Mouse (Mus musculus): Measurements from ENCODE around the gene Plce1.

Plce1 gene

GRCm38 (mm10) chr19:38723969-38724368 lies 243.1 kb downstream of the Plce1 start:
- DNase-seq (ENCODE audit: low spot score), result no peak

- no peak for DNase-seq (ENCODE audit: low spot score)
These were observed 247.9 kb downstream of the Plce1 start for GRCm38 (mm10) chr19:38728842-38729241.

GRCm38 (mm10) chr19:38729264-38729663 lies 248.4 kb downstream of the Plce1 start:
- DNase-seq (ENCODE audit: low spot score), result no peak

GRCm38 (mm10) chr19:38744546-38744945 lies 263.6 kb downstream of the Plce1 start:
- no peak for DNase-seq (ENCODE audit: low spot score)

- no peak for DNase-seq (ENCODE audit: low spot score)
These were observed 265.0 kb downstream of the Plce1 start for GRCm38 (mm10) chr19:38745810-38746491.

- DNase-seq (ENCODE audit: low spot score), result no peak
These were observed 265.6 kb downstream of the Plce1 start for GRCm38 (mm10) chr19:38746492-38747014.

GRCm38 (mm10) chr19:38750192-38750591 lies 269.3 kb downstream of the Plce1 start:
- DNase-seq (ENCODE audit: low spot score), result no peak

GRCm38 (mm10) chr19:38757161-38757560 lies 276.3 kb downstream of the Plce1 start:
- DNase-seq (ENCODE audit: low spot score), result no peak

GRCm38 (mm10) chr19:38758056-38758455 lies 277.1 kb downstream of the Plce1 start:
- DNase-seq (ENCODE audit: low spot score), result no peak

- DNase-seq (ENCODE audit: low spot score), result no peak
These were observed 278.0 kb downstream of the Plce1 start for GRCm38 (mm10) chr19:38758685-38759472.

- no peak for DNase-seq (ENCODE audit: low spot score)
These were observed 279.5 kb downstream of the Plce1 start for GRCm38 (mm10) chr19:38760441-38760840.

GRCm38 (mm10) chr19:38766306-38766705 lies 285.4 kb downstream of the Plce1 start:
- DNase-seq (ENCODE audit: low spot score), result no peak

- peak; percentile 23 for DNase-seq (ENCODE audit: low spot score)
These were observed 294.6 kb downstream of the Plce1 start for GRCm38 (mm10) chr19:38775548-38775947.

- no peak for DNase-seq (ENCODE audit: low spot score)
These were observed 297.9 kb downstream of the Plce1 start for GRCm38 (mm10) chr19:38778805-38779204.

GRCm38 (mm10) chr19:38783542-38783941 lies 302.6 kb downstream of the Plce1 start:
- DNase-seq (ENCODE audit: low spot score), result no peak

GRCm38 (mm10) chr19:38787756-38788155 lies 306.8 kb downstream of the Plce1 start:
- DNase-seq (ENCODE audit: low spot score), result no peak

GRCm38 (mm10) chr19:38793563-38794045 lies 312.7 kb downstream of the Plce1 start:
- no peak for DNase-seq (ENCODE audit: low spot score)

GRCm38 (mm10) chr19:38796546-38796945 lies 315.6 kb downstream of the Plce1 start:
- DNase-seq (ENCODE audit: low spot score), result no peak

- DNase-seq (ENCODE audit: low spot score), result no peak
These were observed 317.4 kb downstream of the Plce1 start for GRCm38 (mm10) chr19:38798291-38798690.

GRCm38 (mm10) chr19:38798801-38799200 lies 317.9 kb downstream of the Plce1 start:
- no peak for DNase-seq (ENCODE audit: low spot score)

GRCm38 (mm10) chr19:38818191-38818590 lies 337.3 kb downstream of the Plce1 start:
- DNase-seq (ENCODE audit: low spot score), result no peak

GRCm38 (mm10) chr19:38818766-38819426 lies 338.0 kb downstream of the Plce1 start, which contains the start of gene Noc3l:
Gene Noc3l (minus strand): TSS chr19:38819237.
- DNase-seq (ENCODE audit: low spot score), result peak; percentile 97

Data from urinary bladder, postnatal 25 days (tissue).